Mouse (Mus musculus): ENCODE results near the gene Cyp4f13.

The Cyp4f13 gene

GRCm38 (mm10) chr17:32905239-32905638 is 42.0 kb downstream of the Cyp4f13 start:
- peak; percentile 57 for ATAC-seq (ENCODE audit: low TSS enrichment)

- no peak for ATAC-seq (ENCODE audit: low TSS enrichment)
Observed at GRCm38 (mm10) chr17:32904414-32904813, 42.8 kb downstream of the Cyp4f13 start.

GRCm38 (mm10) chr17:32901751-32902525 is 45.3 kb downstream of the Cyp4f13 start:
- no peak for ATAC-seq (ENCODE audit: low TSS enrichment)

GRCm38 (mm10) chr17:32895421-32895820 is 51.8 kb downstream of the Cyp4f13 start:
- no peak for ATAC-seq (ENCODE audit: low TSS enrichment)

- ATAC-seq (ENCODE audit: low TSS enrichment): no peak
Observed at GRCm38 (mm10) chr17:32893901-32894300, 53.3 kb downstream of the Cyp4f13 start.

- ATAC-seq (ENCODE audit: low TSS enrichment): peak; percentile 98
Observed at GRCm38 (mm10) chr17:32891239-32892180, 55.7 kb downstream of the Cyp4f13 start, which contains the start of gene Zfp870. Zfp870 (minus strand) TSS chr17:32891642.

GRCm38 (mm10) chr17:32890852-32891238 is 56.4 kb downstream of the Cyp4f13 start:
- ATAC-seq (ENCODE audit: low TSS enrichment): peak; percentile 48

GRCm38 (mm10) chr17:32889611-32890010 is 57.6 kb downstream of the Cyp4f13 start:
- no peak for ATAC-seq (ENCODE audit: low TSS enrichment)

- no peak for ATAC-seq (ENCODE audit: low TSS enrichment)
Observed at GRCm38 (mm10) chr17:32880320-32881218, 66.6 kb downstream of the Cyp4f13 start.

GRCm38 (mm10) chr17:32878773-32879172 is 68.4 kb downstream of the Cyp4f13 start:
- no peak for ATAC-seq (ENCODE audit: low TSS enrichment)

GRCm38 (mm10) chr17:32877471-32878171 is 69.6 kb downstream of the Cyp4f13 start:
- no peak for ATAC-seq (ENCODE audit: low TSS enrichment)

All from frontal cortex, adult (tissue).